ENCODE assay signal across 8 mouse cellular contexts in genomic region chr15:6299554-6299953, GRCm38 (mm10). TPM values are rescaled to one million over a fixed set of nuclear protein-coding genes. Genes with fewer than 3 reads are reported as not detected.
DNase-seq lines count a peak whose midpoint lies in the region; ATAC-seq and TF ChIP-seq lines count a peak whose summit lies in the region.

Gene Dab2 (plus strand): TSS chr15:6299788.

- peak; percentile 52 for DNase-seq in kidney, adult 11 months
- no peak for DNase-seq in kidney, postnatal 10 days
- DNase-seq in kidney, postnatal 14 days: peak; percentile 51
- DNase-seq in right cerebral cortex, adult 18-20 months: no peak
- no peak for DNase-seq in urinary bladder, postnatal 14 days (ENCODE audit: low spot score)

- no peaks in the 10 kb centered on the region for H3K27me3 ChIP-seq in heart, embryonic 13.5 days (replicated peaks)
- no peaks in the 10 kb centered on the region for H3K27me3 ChIP-seq in stomach, embryonic 15.5 days (replicated peaks)

- no peak for ATAC-seq in heart, embryonic 13.5 days (ENCODE audit: extremely low read depth, insufficient number of reproducible peaks, low FRiP score, low TSS enrichment)
- ATAC-seq in stomach, embryonic 15.5 days (ENCODE audit: insufficient read depth, low FRiP score, low read depth): no peak

- H3K4me1 ChIP-seq in bone marrow macrophage, adult 2 months (ENCODE audit: control insufficient read depth, insufficient read depth, low read length): peaks cover 11% of the 10 kb centered on the region
- H3K4me1 ChIP-seq in heart, embryonic 13.5 days: no peaks in the 10 kb centered on the region
- no peaks in the 10 kb centered on the region for H3K4me1 ChIP-seq in stomach, embryonic 15.5 days

- no peak within 1 kb of the TSS for H3K4me3 ChIP-seq in bone marrow macrophage, adult 2 months (ENCODE audit: insufficient read depth, low read length)
- no peak within 1 kb of the TSS for H3K4me3 ChIP-seq in heart, embryonic 13.5 days
- H3K4me3 ChIP-seq in stomach, embryonic 15.5 days (replicated peaks): no peak within 1 kb of the TSS

- no peaks in the 10 kb centered on the region for H3K36me3 ChIP-seq in heart, embryonic 13.5 days
- H3K36me3 ChIP-seq in stomach, embryonic 15.5 days: no peaks in the 10 kb centered on the region

- no peak within 1 kb of the TSS for H3K27ac ChIP-seq in bone marrow macrophage, adult 2 months (ENCODE audit: insufficient read depth, low read depth, low read length)
- H3K27ac ChIP-seq in heart, embryonic 13.5 days (replicated peaks): no peak within 1 kb of the TSS
- H3K27ac ChIP-seq in stomach, embryonic 15.5 days: no peak within 1 kb of the TSS

- no peak within 1 kb of the TSS for H3K4me2 ChIP-seq in heart, embryonic 13.5 days
- H3K4me2 ChIP-seq in stomach, embryonic 15.5 days: no peak within 1 kb of the TSS

- no peak within 1 kb of the TSS for H3K9ac ChIP-seq in heart, embryonic 13.5 days
- no peak within 1 kb of the TSS for H3K9ac ChIP-seq in stomach, embryonic 15.5 days

- TF ChIP-seq POLR2A in bone marrow macrophage, adult 2 months (IDR thresholded peaks at IDR 0.05; ENCODE audit: borderline replicate concordance, low read depth, low read length): no peak

- 79% methylated on average over 3 of the region's 3 CpGs for WGBS in heart, embryonic 13.5 days
- WGBS in stomach, embryonic 15.5 days: 80% methylated on average over 3 of the region's 3 CpGs

- no peaks in the 10 kb centered on the region for H3K9me3 ChIP-seq in heart, embryonic 13.5 days
- no peaks in the 10 kb centered on the region for H3K9me3 ChIP-seq in stomach, embryonic 15.5 days

- TF ChIP-seq CTCF in bone marrow macrophage, adult 2 months (IDR thresholded peaks at IDR 0.05; ENCODE audit: low read depth, low read length): no peak

RNA-seq across cellular contexts. Expression of gene Dab2, which starts in this region (rescaled TPM):
- 517 and 550 TPM in 2 replicates for polyA plus RNA-seq in bone marrow macrophage, adult 2 months (2012; ENCODE audit: insufficient read depth, insufficient read length, missing spikeins)
- 31.6 and 36.5 TPM in 2 replicates for polyA plus RNA-seq in heart, embryonic 13.5 days (2015; fragmentation: Nextera tagmentation; extraction: Ambion mirVana)
- 34.1 and 43.3 TPM in 2 replicates for polyA plus RNA-seq in stomach, embryonic 15.5 days (2015; fragmentation: Nextera tagmentation; extraction: Ambion mirVana)

Comparison
In these comparisons a context has a peak if more than half of its experiments do, and no peak if none do; other contexts are left out.
1. RNA of gene Dab2 (polyA plus RNA-seq): 517 to 550 TPM in bone marrow macrophage, adult 2 months; 31.6 to 36.5 TPM in heart, embryonic 13.5 days and 34.1 to 43.3 TPM in stomach, embryonic 15.5 days; every median in the first group is over 10 times any median in the second.
2. DNase-seq: peak in kidney, adult 11 months (single experiment) and kidney, postnatal 14 days (single experiment); none in kidney, postnatal 10 days (single experiment), right cerebral cortex, adult 18-20 months (single experiment) and urinary bladder, postnatal 14 days (single experiment).